Mouse (Mus musculus) spleen, postnatal 14 days (tissue): ENCODE data around the gene Zscan4-ps3.
"Not testable (repeated sequence)": the region's sequence is repeated elsewhere in the genome, so short reads cannot be mapped to it uniquely, and the experiment has no call there.

Experiments used
- DNase-seq, 2 experiments: peaks; one replicate each; pipeline ENCODE4 v3.0.0; 2021 to 2022; ENCODE audit warnings: low spot score in 2 of 2

Gene Zscan4-ps3

DNA sequence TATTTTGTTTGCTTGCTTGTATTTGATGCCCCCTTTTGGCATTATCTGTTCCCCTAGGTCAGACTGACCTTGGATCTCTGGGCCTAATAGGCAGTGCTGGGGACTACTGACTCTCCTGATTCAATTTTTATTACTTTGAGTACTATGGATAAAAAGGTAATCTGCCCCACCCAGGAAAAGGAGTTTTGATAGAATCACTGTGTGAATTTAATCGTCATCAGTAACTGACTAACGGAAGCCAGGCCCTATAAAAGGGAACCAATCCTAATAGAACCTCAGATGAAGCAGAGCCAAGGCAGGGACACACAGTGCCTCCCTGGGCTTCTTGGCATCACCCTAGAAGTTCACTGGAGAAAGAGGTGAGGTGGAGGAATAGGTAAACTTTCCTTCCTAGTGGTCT, at the start of gene Zscan4-ps3:
Zscan4-ps3 (plus strand) TSS at position 301 of the 400 bp plus-strand sequence.
- DNase-seq, result not testable (repeated sequence)

DNA sequence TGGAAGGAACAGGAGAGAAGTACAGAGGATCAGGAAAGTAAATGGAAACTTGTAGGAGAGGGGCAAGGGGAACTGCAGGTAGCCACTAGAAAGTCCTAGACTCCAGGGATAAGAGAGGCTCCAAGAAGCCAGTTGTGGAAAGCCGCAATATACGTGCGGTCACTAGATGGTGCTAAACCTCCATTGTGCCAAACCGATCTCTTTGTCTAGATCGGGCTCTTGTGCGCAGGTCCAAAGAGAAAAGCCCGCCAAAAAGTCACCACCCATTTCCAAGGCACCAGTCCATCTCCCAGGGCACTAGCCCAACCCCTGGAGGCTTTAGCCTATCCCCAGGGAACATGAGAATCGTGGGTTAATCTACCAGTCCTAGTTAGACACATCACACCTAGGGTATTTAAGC, 8.0 kb downstream of the Zscan4-ps3 start:
- not testable (repeated sequence) for DNase-seq
